Mouse (Mus musculus) kidney, postnatal 36 days (tissue): ENCODE measurements around the gene Tmem167b.

Experiments used
- DNase-seq, 2 experiments: peaks; one replicate each; pipeline ENCODE4 v3.0.0; 2021 to 2022; ENCODE audit warnings: mixed read lengths in 2 of 2

The Tmem167b gene

DNA sequence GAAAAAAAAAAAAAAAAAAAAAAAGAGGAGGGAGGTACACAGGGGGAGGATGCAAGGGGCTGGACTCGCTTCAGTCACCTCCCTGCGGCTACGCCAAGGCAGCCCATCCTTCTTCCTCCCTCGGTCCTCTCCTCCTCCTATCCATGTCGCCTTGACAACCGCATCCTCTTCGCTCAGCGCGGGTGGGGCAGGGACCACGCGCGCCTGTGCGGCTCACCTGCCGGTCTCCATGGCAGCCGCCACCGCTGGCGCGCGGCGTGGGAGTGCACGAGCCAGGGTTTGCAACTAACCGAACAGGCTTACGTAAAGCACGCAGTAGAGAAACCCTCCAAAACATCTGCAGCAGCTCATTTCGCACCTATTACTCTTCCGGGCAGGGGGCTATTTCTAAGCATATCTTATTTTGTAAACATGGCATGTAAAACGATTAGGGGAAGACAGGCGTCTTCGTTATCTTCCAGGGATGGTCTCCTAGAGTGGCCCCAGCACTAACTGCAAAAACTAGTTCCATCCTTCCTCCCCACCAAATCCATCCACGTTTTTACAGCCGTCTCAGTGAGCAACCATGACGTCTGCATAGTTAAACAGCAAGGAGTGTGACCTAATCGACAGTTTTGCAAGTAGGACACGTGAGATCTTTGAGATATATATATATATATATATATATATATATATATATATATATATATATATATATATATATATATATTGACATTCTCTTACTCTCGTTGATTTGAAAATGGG is 25.6 kb downstream of the Tmem167b start, which contains the start of gene 5330417C22Rik:
TSS of gene 5330417C22Rik (minus strand) at position 20 of the 744 bp plus-strand sequence.
- peak; percentile 9 to 39 for DNase-seq

DNA sequence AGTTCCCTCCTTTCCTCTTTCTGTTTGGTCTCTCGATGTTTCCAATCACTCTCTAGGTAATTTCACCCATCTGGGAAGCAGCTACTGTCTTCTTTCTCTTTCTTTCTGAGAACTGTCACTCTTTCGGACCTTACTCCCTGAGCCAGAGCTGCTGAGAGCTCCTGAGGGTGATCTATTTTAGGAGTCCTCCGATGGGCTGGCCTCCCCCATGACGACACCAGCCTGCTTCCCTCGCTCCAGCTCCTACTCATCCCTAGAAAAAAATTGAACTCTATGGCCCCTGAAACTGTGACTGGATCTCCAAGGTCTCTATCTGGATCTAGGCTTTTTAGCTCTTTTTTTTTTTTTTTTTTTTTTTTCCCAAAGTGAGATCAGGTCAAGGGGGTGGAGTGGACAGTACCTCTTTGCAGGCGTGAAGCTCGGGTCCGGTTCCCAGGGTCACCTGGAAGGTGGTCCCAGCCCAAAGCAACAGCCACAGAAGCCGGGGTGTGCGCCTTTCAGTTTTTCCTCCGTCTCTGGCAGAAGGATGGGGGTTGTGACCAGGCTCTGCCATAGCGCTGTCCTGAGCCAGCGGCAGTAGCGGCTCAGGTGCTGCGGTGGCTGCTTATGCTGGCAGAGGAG is 26.3 kb downstream of the Tmem167b start:
- DNase-seq, result no peak

DNA sequence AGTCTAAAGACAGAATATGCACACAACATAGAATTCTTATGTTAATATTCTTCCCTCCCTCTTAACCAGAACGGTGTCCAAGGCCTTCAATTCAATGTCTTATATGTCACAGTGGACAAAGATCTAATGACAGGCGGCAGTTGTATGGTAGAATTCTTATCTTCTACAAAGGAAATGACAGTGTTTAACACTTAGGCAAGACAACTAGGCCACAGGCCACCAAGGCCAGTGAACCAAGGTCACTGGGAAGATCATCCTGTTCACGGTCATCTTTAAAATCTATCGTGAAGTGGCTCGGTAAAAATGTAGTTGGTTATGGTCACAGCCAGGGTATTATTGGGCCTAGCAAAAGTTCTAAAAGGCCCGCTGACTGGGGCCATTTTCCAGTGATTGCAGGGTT is 28.3 kb downstream of the Tmem167b start, which contains the start of gene 1700013F07Rik:
TSS of gene 1700013F07Rik (plus strand) at position 200 of the 400 bp plus-strand sequence.
- DNase-seq, result no peak

DNA sequence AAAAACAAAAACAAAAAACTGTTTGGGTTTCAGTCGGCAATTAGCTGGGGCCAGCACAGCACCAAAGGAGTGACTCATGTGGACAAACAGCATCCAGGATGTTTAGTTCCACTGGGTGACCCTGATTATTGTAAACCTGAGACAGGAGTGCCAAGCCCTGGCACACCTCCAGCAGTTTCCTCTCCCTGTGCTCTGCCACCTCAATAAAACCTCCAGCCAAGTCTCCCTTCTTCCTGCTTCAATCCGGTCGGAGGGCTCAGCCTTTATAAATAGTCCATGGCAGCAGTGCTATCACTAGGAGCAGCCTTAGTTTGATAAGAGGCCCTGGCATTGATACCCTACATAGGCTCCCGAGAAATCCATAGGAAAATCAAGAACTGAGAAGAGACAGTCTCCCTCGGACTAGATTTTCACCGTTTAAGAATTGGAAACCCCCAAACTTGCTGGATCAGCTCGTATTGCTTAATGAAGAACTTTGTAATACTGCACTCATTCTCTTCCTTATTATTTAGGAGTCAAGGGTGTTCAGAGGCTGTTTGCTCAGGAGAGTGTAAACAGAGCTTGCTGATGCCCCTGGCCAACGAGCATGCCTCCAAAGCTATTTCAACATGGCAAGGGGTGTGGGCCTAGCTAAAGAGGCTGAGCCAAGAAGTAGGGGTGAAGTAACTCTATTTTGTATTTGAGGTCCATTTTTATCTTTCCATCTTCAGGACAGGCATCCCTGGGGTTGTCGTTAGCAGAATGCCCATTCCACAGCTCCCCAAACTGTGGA is 29.0 kb downstream of the Tmem167b start:
- peak; percentile 44 to 68 for DNase-seq

DNA sequence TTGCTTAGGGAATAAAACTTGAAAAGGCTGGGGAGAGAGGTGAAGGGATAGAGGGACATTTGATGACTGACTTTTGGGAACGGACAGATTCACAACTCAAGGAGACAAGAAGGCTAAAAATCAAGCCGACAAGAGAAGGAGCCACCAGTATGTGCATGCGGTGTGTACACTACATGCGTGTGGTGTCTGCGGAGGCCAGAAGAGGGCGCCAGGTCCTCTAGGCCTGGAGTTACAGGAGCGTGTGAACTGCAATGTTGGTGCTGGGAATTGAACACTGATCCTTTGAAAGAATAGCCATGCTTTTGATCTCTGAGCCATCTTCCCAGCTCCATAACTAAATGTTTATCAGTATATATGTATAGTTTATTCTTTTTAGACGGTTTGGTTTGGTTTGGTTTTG is 33.8 kb downstream of the Tmem167b start:
- DNase-seq, result no peak

DNA sequence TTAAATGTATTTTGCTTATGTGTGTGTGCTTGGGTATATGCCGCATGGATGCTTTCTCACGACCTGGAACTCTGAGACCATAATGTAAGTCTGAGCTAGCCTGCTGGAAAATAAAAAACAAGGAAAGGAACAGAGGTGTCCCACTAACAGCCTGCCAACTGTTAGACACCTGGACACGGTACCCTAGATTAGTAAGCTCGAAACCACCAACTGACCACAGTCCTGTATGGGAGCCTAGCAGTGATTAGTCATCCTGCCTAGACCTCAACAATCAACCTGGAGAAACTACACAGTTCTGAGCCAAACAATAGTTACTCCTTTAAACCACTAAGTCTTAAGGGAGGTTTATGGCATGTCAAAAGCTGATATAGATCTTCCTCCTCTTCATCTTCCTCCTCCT is 38.9 kb downstream of the Tmem167b start:
- no peak for DNase-seq

DNA sequence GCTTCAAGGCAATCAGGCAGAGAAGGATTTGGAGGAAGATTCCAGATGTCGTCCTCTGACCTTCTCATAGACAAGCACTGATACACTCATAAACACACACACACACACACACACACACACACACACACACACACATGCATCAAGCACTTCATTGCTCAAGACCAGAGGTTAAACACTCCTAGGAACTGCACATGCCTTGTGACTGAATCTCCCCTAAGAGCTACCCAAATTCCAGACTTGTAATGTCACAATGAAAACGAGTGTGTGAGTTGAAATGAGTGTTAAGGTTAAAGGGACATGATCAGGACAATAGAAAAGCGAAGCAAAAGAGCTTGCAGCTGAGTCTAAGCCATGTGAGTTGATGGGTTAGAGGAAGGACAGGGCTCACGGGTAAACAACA is 44.0 kb downstream of the Tmem167b start:
- no peak for DNase-seq

DNA sequence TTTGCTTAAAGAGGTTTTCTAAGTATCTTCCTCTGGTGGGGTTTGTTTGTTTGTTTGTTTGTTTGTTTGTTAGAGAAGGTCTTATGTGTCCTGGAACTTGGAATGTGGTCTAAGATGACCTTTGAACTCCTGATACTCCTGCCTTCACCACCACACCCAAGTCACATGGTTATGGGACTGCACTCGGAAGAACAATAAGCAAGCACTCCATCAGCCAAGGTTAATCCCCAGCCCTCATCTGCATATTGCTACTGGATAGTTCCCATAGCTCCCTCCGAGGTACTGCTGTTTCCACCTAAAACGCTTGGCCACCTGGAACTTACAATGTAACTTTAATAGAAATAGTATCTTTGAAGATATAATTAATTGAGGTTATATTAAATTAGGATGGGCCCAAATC is 48.8 kb downstream of the Tmem167b start:
- no peak for DNase-seq

DNA sequence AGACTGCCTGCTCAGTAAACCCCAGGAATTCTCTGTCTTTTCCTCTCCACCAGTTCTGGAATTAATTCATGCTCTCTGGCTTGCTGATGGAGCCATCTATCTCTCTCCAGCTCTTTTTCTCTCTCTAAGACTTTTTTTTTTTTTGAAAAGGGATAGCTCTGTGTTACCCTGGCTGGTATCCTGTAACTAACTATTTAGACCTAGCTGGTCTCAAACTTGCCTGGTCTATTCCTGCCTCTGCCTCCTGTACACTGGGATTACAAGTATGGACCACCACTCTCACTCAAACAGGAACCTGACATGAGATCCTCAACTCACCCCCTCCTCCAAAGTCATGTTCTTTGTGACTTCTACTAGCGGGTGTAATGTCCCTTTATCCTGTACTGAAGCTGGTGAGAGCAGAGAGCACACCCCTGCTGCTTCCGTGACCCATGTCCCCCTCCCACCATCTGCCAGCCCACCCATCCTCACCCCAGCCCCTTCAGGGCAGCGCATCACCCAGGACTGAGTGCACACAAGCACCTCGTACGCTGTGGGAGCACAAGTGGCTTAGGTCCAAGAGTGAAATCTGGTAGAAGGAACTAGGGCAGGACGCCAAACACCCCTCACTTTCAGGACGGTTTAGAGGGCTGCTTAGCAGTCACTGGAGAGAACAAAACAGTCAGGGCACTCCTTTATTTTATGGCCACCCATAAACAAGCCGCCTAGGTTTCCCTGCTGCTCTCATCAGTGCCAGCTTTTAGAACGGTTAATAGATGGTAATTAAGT is 51.4 kb downstream of the Tmem167b start:
- DNase-seq, result no peak

DNA sequence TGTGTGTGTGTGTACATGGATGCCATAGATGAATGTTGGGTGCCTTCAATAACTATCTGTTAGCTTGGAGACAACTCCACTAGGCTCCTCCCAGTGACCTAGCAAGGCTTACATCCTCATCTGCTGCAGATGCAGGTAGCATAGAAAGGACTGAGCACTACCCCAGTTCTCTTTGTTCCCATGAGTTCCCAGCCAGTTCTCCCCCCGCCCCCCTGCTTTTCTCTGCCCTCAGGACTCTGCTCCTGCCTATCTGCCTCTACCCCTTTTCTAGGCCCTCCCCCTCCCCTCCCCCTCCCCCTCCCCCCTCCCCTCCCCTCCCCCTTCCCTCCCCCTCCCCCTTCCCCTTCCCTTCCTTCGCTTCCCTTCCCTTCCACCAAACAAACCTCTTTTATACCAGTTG is 52.1 kb downstream of the Tmem167b start:
- DNase-seq, result no peak

DNA sequence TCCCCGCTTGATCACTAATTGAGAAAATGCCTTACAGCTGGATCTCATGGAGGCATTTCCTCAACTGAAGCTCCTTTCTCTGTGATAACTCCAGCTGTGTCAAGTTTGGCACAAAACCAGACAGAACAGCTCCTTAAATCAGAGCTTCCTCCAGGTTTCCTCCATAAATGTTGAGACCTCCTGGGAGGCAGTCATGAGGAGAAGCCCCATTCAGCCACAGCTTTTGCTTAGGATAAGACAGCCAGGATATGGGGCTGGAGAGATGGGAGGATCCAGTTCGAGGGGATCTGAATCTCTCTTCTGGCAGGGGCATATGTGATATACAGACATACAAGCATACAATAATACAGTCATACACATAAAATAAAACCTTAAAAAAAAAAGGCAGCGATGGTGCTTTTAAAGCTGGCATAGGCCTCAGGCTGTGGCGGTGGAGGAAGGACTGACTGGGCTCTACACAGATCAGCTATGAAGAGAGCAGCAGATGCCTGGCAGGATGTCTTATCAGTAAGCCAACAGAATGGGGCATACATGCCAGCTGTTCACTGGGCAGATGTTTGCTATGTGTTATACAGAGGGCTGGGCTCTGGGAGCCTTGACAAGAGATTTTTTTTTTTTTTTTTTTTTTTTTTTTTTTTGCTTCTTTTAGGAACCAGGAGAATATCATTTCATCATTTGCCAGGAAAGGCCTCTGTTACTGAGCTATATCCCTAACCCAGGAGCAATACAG is 53.4 kb downstream of the Tmem167b start:
- no peak for DNase-seq
